Mouse (Mus musculus): ENCODE results near the gene Med16. TPM values are rescaled to one million over a fixed set of nuclear protein-coding genes. Genes with fewer than 3 reads are reported as not detected.

Med16 gene
- polyA plus RNA-seq, 1 experiment from 2014 or later = 34.8 TPM

DNA sequence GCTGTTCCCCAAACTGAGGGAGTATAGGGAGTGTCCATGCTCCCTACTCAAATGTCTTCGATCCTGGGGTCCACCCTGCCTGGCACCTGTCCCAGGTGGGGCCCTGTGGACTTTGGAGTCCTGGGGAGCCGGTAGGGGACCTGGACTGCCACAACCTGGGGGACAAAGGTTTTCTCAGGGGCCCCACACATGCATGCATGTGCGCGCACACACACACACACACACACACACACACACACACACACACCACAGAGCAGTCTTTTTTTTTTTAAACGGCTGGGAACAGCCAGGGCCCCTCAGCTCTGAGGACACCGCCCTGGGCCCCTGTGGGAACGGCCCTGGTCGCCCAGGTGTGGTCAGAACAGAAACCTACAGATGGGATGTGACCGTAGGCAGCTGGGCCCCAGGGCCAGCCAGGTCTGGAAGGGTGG lies 34.8 kb upstream of the Med16 start:
- peaks cover 1% of the 10 kb centered on the region; the same call in 1 of the 2 replicates for H3K36me3 ChIP-seq
- H3K9me3 ChIP-seq (replicated peaks) = no peaks in the 10 kb centered on the region
- WGBS = 70% methylated on average over 9 of the region's 9 CpGs
- no peak overlapping the region for H3K9ac ChIP-seq
- H3K4me2 ChIP-seq = no peak overlapping the region
- H3K4me1 ChIP-seq (replicated peaks) = peaks cover 44% of the 10 kb centered on the region
- no peak overlapping the region for H3K4me3 ChIP-seq
- no peaks in the 10 kb centered on the region for H3K27me3 ChIP-seq
- ATAC-seq (replicated peaks; ENCODE audit: insufficient number of reproducible peaks, insufficient read depth, low FRiP score, low read depth) = no peak
- H3K27ac ChIP-seq = no peak overlapping the region

DNA sequence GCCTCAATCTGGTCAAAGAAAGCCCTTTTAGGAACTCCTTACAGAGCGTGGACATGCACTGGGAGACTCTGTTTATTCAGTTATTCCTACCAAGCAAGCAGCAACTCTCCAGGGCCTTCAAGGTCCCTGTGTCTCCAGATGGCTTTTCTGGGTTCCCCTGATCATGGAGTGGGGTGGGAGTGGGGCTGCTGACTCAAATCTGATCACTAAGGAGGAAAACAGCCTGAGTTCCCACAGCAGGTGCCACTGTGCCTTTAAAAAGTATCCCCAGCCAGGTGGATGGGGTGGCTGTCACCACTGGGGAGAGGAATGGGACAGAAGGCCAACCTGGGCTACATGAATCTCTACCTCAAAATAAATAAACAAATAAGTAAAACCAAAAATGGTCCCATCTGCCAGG lies 34.3 kb upstream of the Med16 start:
- H3K9ac ChIP-seq = no peak overlapping the region
- no peaks in the 10 kb centered on the region for H3K9me3 ChIP-seq (replicated peaks)
- H3K4me3 ChIP-seq = no peak overlapping the region
- no peaks in the 10 kb centered on the region for H3K27me3 ChIP-seq
- WGBS = 86% methylated on average over 1 of the region's 1 CpGs
- ATAC-seq (replicated peaks; ENCODE audit: insufficient number of reproducible peaks, insufficient read depth, low FRiP score, low read depth) = no peak
- H3K27ac ChIP-seq = no peak overlapping the region
- H3K4me1 ChIP-seq (replicated peaks) = peaks cover 46% of the 10 kb centered on the region
- H3K4me2 ChIP-seq = no peak overlapping the region
- H3K36me3 ChIP-seq = no peaks in the 10 kb centered on the region; the same call in 1 of the 2 replicates

DNA sequence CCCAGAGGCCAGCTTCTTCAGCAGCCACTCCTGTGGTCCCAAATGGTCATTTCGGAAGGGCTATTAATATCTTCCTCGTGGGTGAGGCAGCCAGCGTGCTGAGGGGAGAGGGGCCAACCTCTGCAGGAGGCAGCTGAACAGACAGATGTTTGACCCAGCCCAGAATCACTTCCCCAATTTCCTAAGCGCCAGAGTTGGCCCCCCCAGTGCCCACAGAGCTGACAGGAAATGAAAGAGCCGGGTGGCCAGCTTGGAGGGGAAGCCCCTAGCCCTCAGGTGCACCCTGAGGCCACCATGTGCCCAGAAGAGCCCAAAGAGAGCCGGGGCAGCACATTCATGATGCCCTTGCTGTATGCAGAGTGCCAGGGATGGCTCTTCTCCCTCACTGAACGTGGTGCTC lies 32.0 kb upstream of the Med16 start:
- Histone ChIP-seq H3K4me3 (no peak overlapping the region), H3K36me3 (no peaks in the 10 kb centered on the region; the same call in 1 of the 2 replicates), H3K27me3 (no peaks in the 10 kb centered on the region), H3K4me1 (replicated peaks) (peaks cover 53% of the 10 kb centered on the region), H3K4me2 (no peak overlapping the region), H3K9me3 (replicated peaks) (no peaks in the 10 kb centered on the region), H3K27ac (peak overlapping the region; percentile 21; the same call in 1 of the 2 replicates), H3K9ac (no peak overlapping the region)
- no peak for ATAC-seq (replicated peaks; ENCODE audit: insufficient number of reproducible peaks, insufficient read depth, low FRiP score, low read depth)
- 42% methylated on average over 7 of the region's 7 CpGs for whole genome bisulfite sequencing

DNA sequence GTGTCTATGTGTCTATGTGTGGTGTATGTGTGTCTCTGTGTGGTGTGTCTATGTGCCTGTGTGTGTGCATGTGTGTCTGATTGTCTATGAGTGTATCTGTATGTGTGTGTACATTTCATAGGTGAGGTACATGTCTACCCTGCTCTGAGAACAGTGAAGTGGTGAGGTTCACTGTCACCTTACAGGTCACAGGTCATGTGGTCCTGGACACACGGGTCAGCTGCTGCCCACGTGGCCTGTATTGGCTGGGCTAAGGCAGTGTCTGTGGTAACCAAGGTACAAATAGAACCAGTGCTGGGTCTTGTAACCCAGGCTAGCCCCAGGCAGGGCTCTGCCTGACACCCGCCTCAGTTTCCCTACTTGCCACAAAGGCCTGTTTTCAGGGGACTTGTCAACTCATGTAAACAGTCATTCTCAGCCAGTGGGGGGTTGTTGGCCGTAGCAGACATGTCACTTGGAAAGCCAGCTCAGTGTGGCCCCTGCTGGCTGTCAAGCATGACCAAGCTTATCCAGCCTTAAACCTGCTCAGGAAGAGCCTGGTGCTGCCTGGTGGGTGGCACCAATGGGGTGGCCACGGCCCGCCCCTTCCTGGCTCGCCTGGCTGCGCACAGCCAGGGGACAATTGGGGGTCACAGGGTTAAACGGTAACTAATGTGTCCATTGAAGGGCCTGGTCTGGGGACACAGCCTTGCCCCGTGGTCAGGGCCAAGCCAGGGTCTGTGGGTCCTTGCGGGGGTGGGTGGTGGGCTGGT lies 29.2 kb upstream of the Med16 start:
- no peak for ATAC-seq (replicated peaks; ENCODE audit: insufficient number of reproducible peaks, insufficient read depth, low FRiP score, low read depth)
- Histone ChIP-seq H3K36me3 (no peaks in the 10 kb centered on the region; the same call in 1 of the 2 replicates), H3K27me3 (no peaks in the 10 kb centered on the region), H3K27ac (no peak overlapping the region), H3K9ac (no peak overlapping the region), H3K4me1 (replicated peaks) (peaks cover 71% of the 10 kb centered on the region), H3K4me2 (peak overlapping the region; percentile 59; the same call in 1 of the 2 replicates), H3K4me3 (no peak overlapping the region), H3K9me3 (replicated peaks) (no peaks in the 10 kb centered on the region)
- WGBS = 87% methylated on average over 11 of the region's 11 CpGs

DNA sequence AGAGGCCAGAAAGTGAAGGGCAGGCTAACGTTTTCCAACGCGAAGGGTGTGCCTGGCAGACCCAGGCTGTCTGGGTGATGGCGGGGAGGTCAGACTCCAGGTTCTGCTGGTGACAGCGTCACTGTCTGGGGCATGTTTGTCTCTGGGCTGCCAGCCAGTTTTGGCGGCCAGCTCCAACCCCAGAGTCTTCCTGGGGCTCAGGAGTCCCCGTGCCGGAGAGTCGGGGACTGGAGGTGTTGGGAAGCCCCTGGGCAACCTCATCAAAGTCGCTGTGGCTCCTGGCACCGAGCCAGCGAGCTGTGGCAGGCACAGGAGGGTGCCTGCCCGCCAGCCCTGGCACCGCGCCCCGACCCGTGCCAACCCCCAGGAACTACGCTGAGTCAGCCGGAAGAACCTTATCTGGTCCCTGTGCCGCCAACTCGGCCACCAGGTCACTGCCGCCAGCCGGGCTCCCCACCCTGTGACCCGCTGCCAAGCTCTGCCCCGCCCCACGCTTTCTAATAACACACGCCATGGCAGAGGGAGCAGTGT lies 28.3 kb upstream of the Med16 start:
- H3K9me3 ChIP-seq (replicated peaks) = no peaks in the 10 kb centered on the region
- WGBS = 25% methylated on average over 27 of the region's 27 CpGs
- H3K27me3 ChIP-seq = no peaks in the 10 kb centered on the region
- no peak overlapping the region for H3K9ac ChIP-seq
- peak overlapping the region; percentile 59 for H3K4me2 ChIP-seq
- peaks cover 81% of the 10 kb centered on the region for H3K4me1 ChIP-seq (replicated peaks)
- H3K27ac ChIP-seq = peak overlapping the region; percentile 73
- H3K36me3 ChIP-seq = no peaks in the 10 kb centered on the region; the same call in 1 of the 2 replicates
- ATAC-seq (replicated peaks; ENCODE audit: insufficient number of reproducible peaks, insufficient read depth, low FRiP score, low read depth) = peak; percentile 72
- H3K4me3 ChIP-seq = peak overlapping the region; percentile 30

DNA sequence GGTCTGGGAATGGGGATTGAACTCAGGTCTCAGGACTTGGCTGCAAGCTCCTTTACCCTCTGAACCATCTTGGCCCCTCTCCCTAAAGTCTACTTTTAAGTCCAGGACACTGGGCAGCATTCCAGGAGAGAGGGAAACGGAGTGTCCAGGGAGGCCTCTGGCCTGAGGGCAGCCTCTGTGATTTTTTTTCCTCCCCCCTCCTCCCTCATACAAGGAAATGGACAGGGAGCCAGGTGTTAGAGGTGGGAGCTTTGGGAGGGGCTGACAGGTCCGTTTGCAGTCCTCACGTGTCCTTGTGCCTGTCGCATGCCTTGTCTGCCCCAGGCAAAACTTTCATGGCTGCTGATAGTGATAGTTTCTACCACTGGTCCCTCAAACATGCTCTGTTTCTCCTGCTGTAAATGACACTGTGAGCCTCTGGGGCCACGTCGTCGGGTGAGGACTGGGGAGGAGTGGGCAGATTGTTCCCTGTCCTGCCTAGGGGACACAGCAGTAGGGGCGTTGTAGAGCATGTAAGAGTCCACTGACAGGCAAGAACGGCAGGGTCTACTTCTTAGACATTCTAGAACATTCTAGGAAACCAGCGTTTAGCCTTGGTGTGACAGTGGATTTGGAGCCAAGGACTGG lies 27.7 kb upstream of the Med16 start:
- Histone ChIP-seq H3K9ac (no peak overlapping the region), H3K4me2 (peak overlapping the region; percentile 59), H3K9me3 (replicated peaks) (no peaks in the 10 kb centered on the region), H3K27me3 (no peaks in the 10 kb centered on the region), H3K36me3 (peaks cover 5% of the 10 kb centered on the region), H3K4me3 (peak overlapping the region; percentile 30), H3K4me1 (replicated peaks) (peaks cover 86% of the 10 kb centered on the region), H3K27ac (peak overlapping the region; percentile 73)
- ATAC-seq (replicated peaks; ENCODE audit: insufficient number of reproducible peaks, insufficient read depth, low FRiP score, low read depth) = 0 out of 2 replicates have a peak, but pooled peaks have one; percentile 1
- 33% methylated on average over 10 of the region's 10 CpGs for WGBS

DNA sequence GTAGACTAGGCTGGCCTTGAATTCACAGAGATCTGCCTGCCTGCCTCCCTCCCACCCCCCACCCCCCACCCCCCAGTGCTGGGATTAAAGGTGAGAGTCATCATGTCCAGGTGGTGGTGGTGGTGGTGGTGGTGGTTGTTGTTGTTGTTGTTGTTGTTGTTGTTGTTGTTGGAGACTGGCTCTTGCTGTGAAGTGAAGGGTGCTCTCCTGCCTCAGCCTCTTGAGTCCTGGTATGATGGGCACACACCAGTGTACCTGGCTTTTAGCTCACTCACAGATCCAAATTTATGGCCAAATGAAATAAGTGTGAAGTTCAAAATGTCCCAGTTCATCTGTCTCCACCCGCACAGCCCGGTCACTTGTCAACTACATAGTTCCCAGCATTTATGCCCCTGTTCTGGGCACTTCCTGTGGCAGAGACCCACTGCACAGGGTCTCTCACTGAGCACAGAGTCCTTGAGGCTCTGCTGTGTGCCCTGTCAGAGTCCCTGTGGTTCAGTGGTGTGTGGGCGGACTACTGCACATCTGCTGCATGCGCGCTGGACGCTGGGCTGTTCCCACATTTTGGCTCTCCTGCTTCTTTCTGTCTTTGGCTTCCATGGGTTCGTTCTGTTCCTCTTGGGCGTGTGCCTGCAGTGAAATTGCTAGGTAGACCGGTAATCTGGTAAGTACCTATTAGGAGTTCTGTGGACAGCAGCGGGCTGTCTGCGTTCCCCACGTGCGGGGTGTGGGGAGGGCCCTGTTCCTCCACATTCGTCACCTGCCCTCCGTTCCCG lies 26.3 kb upstream of the Med16 start:
- ATAC-seq (replicated peaks; ENCODE audit: insufficient number of reproducible peaks, insufficient read depth, low FRiP score, low read depth) = no peak
- 0 out of 2 replicates have a peak overlapping the region, but pooled peaks have one; percentile 1 for H3K27ac ChIP-seq
- H3K9ac ChIP-seq = no peak overlapping the region
- WGBS = 84% methylated on average over 16 of the region's 16 CpGs
- no peaks in the 10 kb centered on the region for H3K27me3 ChIP-seq
- peaks cover 12% of the 10 kb centered on the region for H3K36me3 ChIP-seq
- H3K4me3 ChIP-seq = no peak overlapping the region
- no peak overlapping the region for H3K4me2 ChIP-seq
- peaks cover 78% of the 10 kb centered on the region for H3K4me1 ChIP-seq (replicated peaks)
- H3K9me3 ChIP-seq (replicated peaks) = no peaks in the 10 kb centered on the region

DNA sequence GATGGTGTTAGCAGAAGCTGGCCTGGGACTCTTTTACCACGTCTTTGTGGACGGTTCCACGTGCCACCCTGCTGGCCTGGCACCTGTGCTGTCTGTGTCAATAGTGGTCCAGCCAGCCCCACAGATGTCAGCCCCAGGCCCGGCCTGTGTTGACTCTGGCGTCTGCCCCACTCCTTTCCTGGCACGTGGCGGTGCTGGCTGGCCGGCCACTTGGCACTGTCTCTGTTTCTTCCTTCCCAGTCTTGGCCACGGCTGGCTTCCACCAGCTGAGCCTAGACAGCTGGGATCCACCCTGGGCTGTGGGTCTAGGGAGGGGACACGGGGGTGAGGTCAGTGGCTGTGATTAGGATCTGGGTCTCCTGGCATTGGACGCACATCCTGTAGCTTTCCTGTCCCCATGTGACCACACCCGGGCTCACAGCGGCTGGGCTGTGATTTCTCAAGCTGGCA lies 25.6 kb upstream of the Med16 start:
- H3K4me3 ChIP-seq = no peak overlapping the region
- H3K27ac ChIP-seq = peak overlapping the region; percentile 1; the same call in 1 of the 2 replicates

DNA sequence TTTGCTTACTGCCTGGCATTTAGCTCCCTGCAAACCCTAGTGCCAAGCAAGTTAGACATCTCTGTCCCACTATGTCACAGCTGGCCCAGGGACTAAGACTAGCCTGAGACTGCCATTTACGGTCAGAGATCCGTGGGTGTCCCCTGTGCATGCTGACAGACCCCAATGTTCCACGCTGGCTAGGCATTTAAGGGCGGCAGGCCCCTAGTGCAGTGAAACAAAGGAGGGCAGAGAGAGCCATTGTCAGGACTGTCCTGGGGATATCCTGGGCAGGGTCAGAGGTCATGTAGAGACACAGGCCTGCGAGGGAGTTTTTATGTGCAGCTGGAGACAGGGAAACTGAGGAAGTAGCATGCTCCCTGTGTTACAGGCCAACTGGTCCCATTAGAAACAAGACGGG lies 25.1 kb upstream of the Med16 start:
- no peak for ATAC-seq (replicated peaks; ENCODE audit: insufficient number of reproducible peaks, insufficient read depth, low FRiP score, low read depth)
- WGBS = 73% methylated on average over 6 of the region's 6 CpGs

More for the DNA sequence above, 25.6 kb upstream of the Med16 start:
- Histone ChIP-seq H3K4me2 (no peak overlapping the region), H3K9ac (no peak overlapping the region), H3K27me3 (no peaks in the 10 kb centered on the region), H3K4me1 (replicated peaks) (peaks cover 78% of the 10 kb centered on the region), H3K36me3 (peaks cover 12% of the 10 kb centered on the region), H3K9me3 (replicated peaks) (no peaks in the 10 kb centered on the region)
- peak; percentile 48 for ATAC-seq (replicated peaks; ENCODE audit: insufficient number of reproducible peaks, insufficient read depth, low FRiP score, low read depth)
- WGBS = 56% methylated on average over 13 of the region's 13 CpGs

DNA sequence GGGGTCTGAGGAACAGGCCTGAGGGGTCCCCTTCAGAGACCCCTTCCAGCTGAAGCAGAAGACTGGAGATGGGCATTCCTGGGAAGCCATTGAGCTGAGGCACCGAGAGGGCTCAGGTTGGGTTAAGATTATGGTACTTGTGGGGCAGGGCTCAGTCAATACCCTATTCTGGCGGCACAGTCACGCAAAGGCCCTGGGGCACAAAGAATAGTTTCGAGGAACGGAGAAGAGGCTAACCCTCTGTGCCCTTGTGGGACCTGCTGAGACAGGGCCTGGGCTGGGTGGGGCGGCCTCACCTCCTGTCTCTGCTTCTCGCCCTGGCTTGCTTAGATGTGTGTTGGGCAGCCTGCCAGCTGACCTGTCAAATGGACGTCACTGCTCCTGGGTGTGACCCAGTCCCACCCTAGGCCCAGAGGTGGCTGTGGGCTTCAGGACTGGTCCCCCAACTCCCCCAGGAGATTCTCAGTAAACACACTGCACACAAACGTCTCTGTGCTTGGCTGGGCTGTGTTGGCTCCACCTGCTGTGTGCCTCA lies 24.5 kb upstream of the Med16 start:
- Histone ChIP-seq H3K9me3 (replicated peaks) (no peaks in the 10 kb centered on the region), H3K27ac (no peak overlapping the region), H3K36me3 (peaks cover 12% of the 10 kb centered on the region), H3K4me3 (no peak overlapping the region), H3K27me3 (no peaks in the 10 kb centered on the region), H3K4me1 (replicated peaks) (peaks cover 87% of the 10 kb centered on the region), H3K9ac (no peak overlapping the region), H3K4me2 (peak overlapping the region; percentile 5; the same call in 1 of the 2 replicates)
- 53% methylated on average over 9 of the region's 9 CpGs for WGBS
- no peak for ATAC-seq (replicated peaks; ENCODE audit: insufficient number of reproducible peaks, insufficient read depth, low FRiP score, low read depth)

More for the DNA sequence above, 25.1 kb upstream of the Med16 start:
- no peak overlapping the region for H3K9ac ChIP-seq
- H3K4me3 ChIP-seq = no peak overlapping the region
- peaks cover 12% of the 10 kb centered on the region for H3K36me3 ChIP-seq
- H3K27ac ChIP-seq = peak overlapping the region; percentile 1; the same call in 1 of the 2 replicates
- no peaks in the 10 kb centered on the region for H3K9me3 ChIP-seq (replicated peaks)
- H3K27me3 ChIP-seq = no peaks in the 10 kb centered on the region
- H3K4me1 ChIP-seq (replicated peaks) = peaks cover 82% of the 10 kb centered on the region
- no peak overlapping the region for H3K4me2 ChIP-seq

Data from heart, embryonic 15.5 days (tissue).